Mouse (Mus musculus): ENCODE results near the gene Lrrc55. TPM values are rescaled to one million over a fixed set of nuclear protein-coding genes. Genes with fewer than 3 reads are reported as not detected.

The Lrrc55 gene
- polyA plus RNA-seq, 1 experiment from 2014 or later: 14.5 TPM

Other genes starting within 250 kb of the Lrrc55 start
- gene Prg2, start 216.7 kb downstream of the Lrrc55 start, polyA plus RNA-seq (2015; fragmentation: Nextera tagmentation; extraction: Ambion mirVana): 0.35 and 0.42 TPM in 2 replicates
- not detected in 2 replicates for gene Prg3, start 209.0 kb downstream of the Lrrc55 start, polyA plus RNA-seq (2015; fragmentation: Nextera tagmentation; extraction: Ambion mirVana)
- 180 and 191 TPM in 2 replicates for gene Ssrp1, start 160.0 kb downstream of the Lrrc55 start, polyA plus RNA-seq (2015; fragmentation: Nextera tagmentation; extraction: Ambion mirVana)
- 2.2 and 2.9 TPM in 2 replicates for gene P2rx3, start 159.7 kb downstream of the Lrrc55 start, polyA plus RNA-seq (2015; fragmentation: Nextera tagmentation; extraction: Ambion mirVana)
- gene Tnks1bp1, start 149.2 kb downstream of the Lrrc55 start, polyA plus RNA-seq (2015; fragmentation: Nextera tagmentation; extraction: Ambion mirVana): 24.3 and 25.3 TPM in 2 replicates
- 30.6 TPM in 2 replicates for gene Aplnr, start 61.0 kb downstream of the Lrrc55 start, polyA plus RNA-seq (2015; fragmentation: Nextera tagmentation; extraction: Ambion mirVana)
- not detected in 2 replicates for gene Olfr987, start 142.1 kb upstream of the Lrrc55 start, polyA plus RNA-seq (2015; fragmentation: Nextera tagmentation; extraction: Ambion mirVana)
- not detected in 2 replicates for gene Olfr988, start 166.0 kb upstream of the Lrrc55 start, polyA plus RNA-seq (2015; fragmentation: Nextera tagmentation; extraction: Ambion mirVana)
- not detected in 2 replicates for gene Olfr992, start 212.3 kb upstream of the Lrrc55 start, polyA plus RNA-seq (2015; fragmentation: Nextera tagmentation; extraction: Ambion mirVana)
- not detected in 2 replicates for gene Olfr993, start 217.7 kb upstream of the Lrrc55 start, polyA plus RNA-seq (2015; fragmentation: Nextera tagmentation; extraction: Ambion mirVana)
- gene Olfr994, start 239.3 kb upstream of the Lrrc55 start, polyA plus RNA-seq (2015; fragmentation: Nextera tagmentation; extraction: Ambion mirVana): not detected in 2 replicates
- not detected in 2 replicates for gene Olfr995, start 246.4 kb upstream of the Lrrc55 start, polyA plus RNA-seq (2015; fragmentation: Nextera tagmentation; extraction: Ambion mirVana)